Mouse (Mus musculus) stomach, embryonic 16.5 days (tissue): ENCODE results near the gene Ociad1. TPM values are rescaled to one million over a fixed set of nuclear protein-coding genes. Genes with fewer than 3 reads are reported as not detected.
"Not testable (repeated sequence)": the region's sequence is repeated elsewhere in the genome, so short reads cannot be mapped to it uniquely, and the experiment has no call there.

Experiments used
- ATAC-seq: fragments of 200-750 bp; cut with Nextera tagmentation; 2 replicates; pipeline ENCODE4 v1.8.0; 2017; ENCODE audit warnings: moderate number of reproducible peaks, moderate TSS enrichment; ENCODE audit not compliant: insufficient read depth, low FRiP score
- H3K27ac ChIP-seq: fragments of 300-500 bp; sonication (generic); 2 replicates; pipeline ENCODE4 v1.5.1; 2014; ENCODE audit warnings: low read length
- H3K27me3 ChIP-seq: fragments of 300-500 bp; sonication (generic); 2 replicates; pipeline ENCODE4 v1.6.1; 2014; ENCODE audit warnings: low read length, control low read depth, mixed read lengths; ENCODE audit not compliant: control insufficient read depth, insufficient read depth
- H3K36me3 ChIP-seq: fragments of 300-500 bp; sonication (generic); 2 replicates; pipeline ENCODE4 v1.6.1; 2014; ENCODE audit warnings: low read length; ENCODE audit not compliant: control insufficient read depth, insufficient read depth
- H3K4me1 ChIP-seq: fragments of 300-500 bp; sonication (generic); 2 replicates; pipeline ENCODE4 v1.6.1; 2014; ENCODE audit warnings: low read length, control low read depth, mixed read lengths; ENCODE audit not compliant: control insufficient read depth, insufficient read depth
- H3K4me2 ChIP-seq: fragments of 300-500 bp; sonication (generic); 2 replicates; pipeline ENCODE4 v1.6.1; 2014; ENCODE audit warnings: low read depth, low read length, mixed read lengths
- H3K4me3 ChIP-seq: fragments of 300-500 bp; sonication (generic); replicated peaks from 2 replicates; pipeline ENCODE4 v1.5.1; 2014; ENCODE audit warnings: mild to moderate bottlenecking, low read length
- H3K9ac ChIP-seq: fragments of 300-500 bp; sonication (generic); 2 replicates; pipeline ENCODE4 v1.6.1; 2014; ENCODE audit warnings: low read length
- H3K9me3 ChIP-seq: fragments of 300-500 bp; sonication (generic); replicated peaks from 2 replicates; pipeline ENCODE4 v1.6.1; 2016; ENCODE audit warnings: low read length, control low read depth; ENCODE audit not compliant: control insufficient read depth
- WGBS: fragments of 180-500 bp; shearing (Covaris S2); extraction: QIAGEN DNeasy Blood & Tissue Kit; methylation state at CpG from one replicate; pipeline ENCODE4 v1.1.7; 2014; 5-methylcytosine and 5-hydroxymethylcytosine counted together
- polyA plus RNA-seq: library from polyadenylated mRNA; unstranded; fragments of >200 nt; fragmentation: Nextera tagmentation; extraction: Ambion mirVana; gene quantifications from 2 replicates; pipeline ENCODE4 v1.2.1, GENCODE M21; 2015

Gene Ociad1
- polyA plus RNA-seq, 1 experiment from 2014 or later, result 256 TPM

DNA sequence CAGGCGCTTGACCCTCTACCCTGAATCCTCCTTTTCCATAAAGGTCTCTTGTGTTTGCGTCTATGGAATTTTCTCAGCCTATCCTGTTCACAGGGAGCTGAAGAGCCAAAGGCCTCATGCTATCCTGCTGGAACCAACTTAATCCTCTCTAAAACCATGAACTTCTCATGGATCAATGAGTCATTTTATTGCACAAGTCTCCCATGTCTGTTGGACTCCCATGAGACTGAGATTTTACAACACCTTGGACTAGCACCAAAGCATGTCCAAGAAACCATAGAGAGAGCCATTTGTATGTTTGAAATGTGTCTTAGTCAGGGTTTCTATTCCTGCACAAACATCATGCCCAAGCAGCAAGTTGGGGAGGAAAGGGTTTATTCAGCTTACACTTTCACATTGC is 22.1 kb downstream of the Ociad1 start:
- H3K4me1 ChIP-seq, result no peaks in the 10 kb centered on the region
- 98% methylated on average over 2 of the region's 2 CpGs for WGBS
- H3K27ac ChIP-seq, result no peak overlapping the region
- H3K4me3 ChIP-seq, result no peak overlapping the region
- no peak overlapping the region for H3K9ac ChIP-seq
- no peak for ATAC-seq
- peaks cover 25% of the 10 kb centered on the region for H3K36me3 ChIP-seq
- H3K9me3 ChIP-seq, result no peaks in the 10 kb centered on the region
- no peak overlapping the region for H3K4me2 ChIP-seq
- no peaks in the 10 kb centered on the region for H3K27me3 ChIP-seq

DNA sequence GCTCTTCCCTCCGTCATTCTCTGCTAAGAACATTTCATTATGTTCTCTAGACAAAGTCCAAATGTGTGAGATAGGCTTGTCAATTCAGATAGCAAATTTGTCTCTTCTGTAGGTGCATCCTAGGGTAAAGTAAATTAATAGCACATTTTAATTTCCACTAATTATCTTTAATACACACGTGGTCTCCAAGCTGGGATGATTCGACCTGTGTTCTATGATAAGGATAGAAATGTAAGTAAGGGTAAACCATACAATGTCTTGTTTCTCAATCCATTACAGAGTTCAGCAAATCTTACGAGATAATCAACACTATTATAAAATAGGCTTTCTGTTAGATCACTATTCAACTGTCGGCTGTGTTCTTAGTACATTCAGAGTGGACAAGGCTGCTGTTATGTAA is 26.7 kb downstream of the Ociad1 start:
- H3K4me3 ChIP-seq, result no peak overlapping the region
- H3K36me3 ChIP-seq, result 0 out of 2 replicates have a peak, but pooled peaks cover 12% of the 10 kb centered on the region
- H3K9ac ChIP-seq, result no peak overlapping the region
- no peaks in the 10 kb centered on the region for H3K4me1 ChIP-seq
- no peak overlapping the region for H3K4me2 ChIP-seq
- no peak for ATAC-seq
- no peak overlapping the region for H3K27ac ChIP-seq
- H3K9me3 ChIP-seq, result no peaks in the 10 kb centered on the region
- 92% methylated on average over 5 of the region's 5 CpGs for WGBS
- H3K27me3 ChIP-seq, result no peaks in the 10 kb centered on the region

DNA sequence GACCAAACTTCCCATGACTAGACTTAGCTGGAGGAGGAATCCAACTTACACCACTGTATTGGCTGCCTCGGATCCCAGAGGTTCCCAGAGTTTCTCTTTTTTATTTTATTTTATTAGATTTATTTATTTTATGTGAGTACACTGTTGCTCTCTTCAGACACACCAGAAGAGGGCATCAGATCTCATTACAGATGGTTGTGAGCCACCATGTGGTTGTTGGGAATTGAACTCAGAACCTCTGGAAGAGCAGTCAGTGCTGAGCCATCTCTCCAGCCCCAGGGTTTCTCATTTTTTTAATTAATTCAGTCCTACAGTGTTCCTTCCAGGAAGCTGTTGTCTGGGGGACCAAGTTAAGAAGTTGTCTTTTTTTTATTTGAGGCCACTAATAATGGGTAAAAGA is 30.1 kb downstream of the Ociad1 start:
- H3K36me3 ChIP-seq, H3K9me3 ChIP-seq, H3K9ac ChIP-seq, H3K4me2 ChIP-seq, H3K27ac ChIP-seq, H3K4me1 ChIP-seq, H3K4me3 ChIP-seq, H3K27me3 ChIP-seq, ATAC-seq: not testable (repeated sequence)
- WGBS, result 92% methylated on average over 1 of the region's 1 CpGs

DNA sequence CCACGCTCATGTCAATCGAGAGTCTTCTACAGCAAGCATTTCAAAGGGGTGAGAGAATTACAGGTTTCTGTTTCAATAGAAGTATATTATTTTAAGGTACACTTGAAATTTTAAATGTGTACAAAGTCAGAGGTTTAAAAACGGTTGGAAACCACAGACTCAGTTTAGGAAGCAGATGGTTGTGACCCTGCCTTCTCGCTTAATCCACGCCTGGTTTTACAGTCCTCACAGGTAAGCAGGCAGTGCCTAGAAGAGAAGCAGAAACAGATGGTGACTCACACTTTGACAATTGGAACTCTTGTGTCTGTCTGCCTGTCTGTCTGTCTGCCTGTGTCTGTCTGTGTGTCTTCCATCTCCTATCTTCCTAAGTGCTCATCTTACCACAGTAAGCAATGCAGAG is 31.0 kb downstream of the Ociad1 start:
- Histone ChIP-seq H3K27me3 (no peaks in the 10 kb centered on the region), H3K9ac (no peak overlapping the region), H3K4me3 (no peak overlapping the region), H3K36me3 (no peaks in the 10 kb centered on the region), H3K27ac (no peak overlapping the region), H3K9me3 (no peaks in the 10 kb centered on the region), H3K4me1 (no peaks in the 10 kb centered on the region), H3K4me2 (no peak overlapping the region)
- WGBS, result 76% methylated on average over 5 of the region's 5 CpGs
- no peak for ATAC-seq

DNA sequence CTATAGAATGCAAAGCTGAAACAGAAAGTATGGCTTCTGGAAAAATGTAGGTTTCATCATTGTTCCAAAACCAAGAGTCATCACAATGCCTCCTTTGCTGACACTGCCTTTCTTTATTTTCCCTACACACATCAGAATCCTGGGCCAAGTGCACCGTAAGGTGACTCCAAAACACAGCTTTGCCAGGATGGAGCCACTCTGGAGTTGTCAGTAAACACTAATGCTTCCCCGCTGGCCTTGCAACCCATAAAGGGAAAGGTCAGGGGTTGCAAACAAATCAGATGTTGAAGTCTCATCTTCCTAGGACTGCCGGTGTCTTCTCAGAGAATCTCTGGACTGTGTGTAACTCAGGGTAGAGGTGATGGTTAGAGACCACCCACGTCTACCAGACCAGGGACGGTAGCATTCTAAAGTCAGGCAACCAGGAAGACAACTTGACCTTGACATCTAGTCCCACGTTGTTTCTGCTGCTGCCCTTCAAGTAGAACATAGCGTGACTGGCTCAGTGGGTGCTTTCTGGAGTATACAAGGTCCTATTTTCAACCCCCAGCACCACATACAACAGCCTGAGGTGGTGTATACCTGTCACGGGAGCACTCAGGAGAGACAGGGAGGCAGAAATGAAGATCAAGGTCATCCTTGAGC is 32.1 kb downstream of the Ociad1 start:
- no peaks in the 10 kb centered on the region for H3K9me3 ChIP-seq
- H3K4me3 ChIP-seq, result no peak overlapping the region
- H3K36me3 ChIP-seq, result no peaks in the 10 kb centered on the region
- H3K27me3 ChIP-seq, result no peaks in the 10 kb centered on the region
- WGBS, result 67% methylated on average over 8 of the region's 8 CpGs
- no peak overlapping the region for H3K4me2 ChIP-seq
- H3K27ac ChIP-seq, result no peak overlapping the region
- no peak overlapping the region for H3K9ac ChIP-seq
- no peak for ATAC-seq
- no peaks in the 10 kb centered on the region for H3K4me1 ChIP-seq

- Histone ChIP-seq H3K9ac (no peak overlapping the region), H3K4me2 (no peak overlapping the region), H3K27me3 (no peaks in the 10 kb centered on the region), H3K4me1 (no peaks in the 10 kb centered on the region), H3K36me3 (no peaks in the 10 kb centered on the region), H3K9me3 (no peaks in the 10 kb centered on the region), H3K27ac (no peak overlapping the region), H3K4me3 (no peak overlapping the region)
- no peak for ATAC-seq
- WGBS, result 25% methylated on average over 4 of the region's 4 CpGs
Observed at GRCm38 (mm10) chr5:73331002-73331401, 38.4 kb downstream of the Ociad1 start.

DNA sequence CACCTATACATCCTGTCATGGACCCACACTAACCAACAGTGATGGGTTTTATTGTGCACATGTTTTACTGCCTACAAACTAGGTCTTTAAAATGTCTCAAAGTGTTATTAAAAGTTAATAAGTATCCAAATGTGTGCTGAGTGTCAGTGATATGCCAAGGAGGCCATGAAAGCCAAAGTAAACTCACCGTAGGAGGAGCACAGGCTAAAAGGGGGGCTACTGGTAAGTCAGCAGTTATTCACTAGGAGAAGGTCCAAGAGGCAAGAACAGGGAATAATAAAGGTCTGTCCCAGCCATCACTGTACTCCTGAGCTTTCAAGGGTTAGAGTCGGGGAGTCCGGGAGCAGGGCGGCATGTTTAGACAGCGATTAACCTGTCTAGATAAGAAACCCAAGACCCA is 43.9 kb downstream of the Ociad1 start:
- ATAC-seq, result peak; percentile 62; the same call in 1 of the 2 replicates
- H3K9me3 ChIP-seq, result no peaks in the 10 kb centered on the region
- no peak overlapping the region for H3K4me3 ChIP-seq
- no peak overlapping the region for H3K9ac ChIP-seq
- H3K27me3 ChIP-seq, result no peaks in the 10 kb centered on the region
- WGBS, result 34% methylated on average over 5 of the region's 5 CpGs
- no peaks in the 10 kb centered on the region for H3K36me3 ChIP-seq
- H3K4me1 ChIP-seq, result no peaks in the 10 kb centered on the region
- H3K4me2 ChIP-seq, result peak overlapping the region; percentile 80
- H3K27ac ChIP-seq, result peak overlapping the region; percentile 36; the same call in 1 of the 2 replicates

DNA sequence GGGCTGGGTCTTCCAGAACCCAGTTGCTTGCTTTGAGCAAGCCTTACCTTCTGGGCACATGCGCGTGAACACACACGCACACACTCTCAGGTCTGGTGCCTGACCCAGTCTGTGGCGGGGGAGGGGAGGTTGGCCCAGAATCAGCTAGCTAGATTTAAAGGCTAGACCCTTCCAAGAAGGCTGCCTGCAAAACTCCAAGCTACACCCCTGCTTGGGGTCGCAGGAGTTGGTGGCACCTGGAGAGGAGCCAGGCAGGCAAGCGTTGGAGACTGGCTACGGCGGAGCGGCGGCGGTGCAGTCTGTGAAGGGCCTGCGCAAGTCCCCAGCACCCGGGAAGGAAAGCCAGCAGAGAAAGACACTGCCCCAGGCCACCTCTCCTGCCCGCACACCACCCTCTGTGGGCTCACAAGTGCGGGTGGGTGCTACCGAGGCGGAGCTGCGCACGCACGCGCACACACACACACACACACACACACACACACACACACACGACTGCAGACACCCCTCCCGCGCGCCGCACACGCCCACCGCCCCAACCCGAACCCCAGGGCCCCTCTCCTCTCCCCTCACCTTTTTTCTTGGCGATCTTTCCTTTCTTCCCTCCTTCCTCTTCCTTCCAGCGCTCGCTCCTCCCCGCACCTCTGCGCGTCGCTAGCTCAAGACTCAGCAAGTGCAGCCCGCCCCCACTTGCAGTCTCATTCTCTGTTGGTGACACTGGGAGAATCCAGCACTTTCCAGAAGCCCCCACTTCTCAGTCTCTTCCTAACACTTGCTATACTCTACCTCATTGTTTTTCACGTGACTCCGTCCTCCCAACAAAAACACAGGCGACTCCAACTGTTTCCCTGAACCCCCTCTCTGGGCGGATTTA is 45.6 kb downstream of the Ociad1 start:
- peak; percentile 43; the same call in 1 of the 2 replicates for ATAC-seq
- Histone ChIP-seq H3K27me3 (no peaks in the 10 kb centered on the region), H3K36me3 (no peaks in the 10 kb centered on the region), H3K4me2 (peak overlapping the region; percentile 80), H3K4me1 (no peaks in the 10 kb centered on the region), H3K27ac (peak overlapping the region; percentile 80), H3K9ac (peak overlapping the region; percentile 82), H3K9me3 (no peaks in the 10 kb centered on the region), H3K4me3 (peak overlapping the region; percentile 62)
- 2% methylated on average over 37 of the region's 41 CpGs for WGBS

DNA sequence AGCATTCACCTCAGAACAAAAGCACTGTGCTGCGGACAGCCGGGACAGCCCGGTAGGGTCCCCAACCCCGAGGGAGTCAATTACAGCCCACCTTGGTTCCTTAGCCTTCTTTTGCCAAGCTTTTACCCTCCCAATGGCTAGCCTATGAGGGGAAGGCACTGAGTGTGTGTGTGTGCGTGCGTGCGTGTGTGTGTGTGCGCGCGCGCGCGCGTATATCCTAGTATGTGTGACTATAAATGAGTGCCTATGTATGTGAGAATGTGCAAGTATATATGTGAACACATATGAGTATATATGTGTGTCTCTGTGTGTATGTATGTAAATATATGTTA is 46.2 kb downstream of the Ociad1 start:
- 46% methylated on average over 14 of the region's 14 CpGs for WGBS
- no peak for ATAC-seq
- Histone ChIP-seq H3K9ac (peak overlapping the region; percentile 82), H3K4me1 (no peaks in the 10 kb centered on the region), H3K27me3 (no peaks in the 10 kb centered on the region), H3K4me3 (peak overlapping the region; percentile 62), H3K9me3 (no peaks in the 10 kb centered on the region), H3K36me3 (no peaks in the 10 kb centered on the region), H3K4me2 (peak overlapping the region; percentile 80), H3K27ac (peak overlapping the region; percentile 80; the same call in 1 of the 2 replicates)
